Mouse (Mus musculus): ENCODE data around the gene Zan. TPM values are rescaled to one million over a fixed set of nuclear protein-coding genes. Genes with fewer than 3 reads are reported as not detected.
A peak's percentile ranks its signal among the peaks of the same experiment; 100 is the strongest.

Gene Zan
- polyA plus RNA-seq, 1 experiment from 2014 or later, result 0.11 TPM

DNA sequence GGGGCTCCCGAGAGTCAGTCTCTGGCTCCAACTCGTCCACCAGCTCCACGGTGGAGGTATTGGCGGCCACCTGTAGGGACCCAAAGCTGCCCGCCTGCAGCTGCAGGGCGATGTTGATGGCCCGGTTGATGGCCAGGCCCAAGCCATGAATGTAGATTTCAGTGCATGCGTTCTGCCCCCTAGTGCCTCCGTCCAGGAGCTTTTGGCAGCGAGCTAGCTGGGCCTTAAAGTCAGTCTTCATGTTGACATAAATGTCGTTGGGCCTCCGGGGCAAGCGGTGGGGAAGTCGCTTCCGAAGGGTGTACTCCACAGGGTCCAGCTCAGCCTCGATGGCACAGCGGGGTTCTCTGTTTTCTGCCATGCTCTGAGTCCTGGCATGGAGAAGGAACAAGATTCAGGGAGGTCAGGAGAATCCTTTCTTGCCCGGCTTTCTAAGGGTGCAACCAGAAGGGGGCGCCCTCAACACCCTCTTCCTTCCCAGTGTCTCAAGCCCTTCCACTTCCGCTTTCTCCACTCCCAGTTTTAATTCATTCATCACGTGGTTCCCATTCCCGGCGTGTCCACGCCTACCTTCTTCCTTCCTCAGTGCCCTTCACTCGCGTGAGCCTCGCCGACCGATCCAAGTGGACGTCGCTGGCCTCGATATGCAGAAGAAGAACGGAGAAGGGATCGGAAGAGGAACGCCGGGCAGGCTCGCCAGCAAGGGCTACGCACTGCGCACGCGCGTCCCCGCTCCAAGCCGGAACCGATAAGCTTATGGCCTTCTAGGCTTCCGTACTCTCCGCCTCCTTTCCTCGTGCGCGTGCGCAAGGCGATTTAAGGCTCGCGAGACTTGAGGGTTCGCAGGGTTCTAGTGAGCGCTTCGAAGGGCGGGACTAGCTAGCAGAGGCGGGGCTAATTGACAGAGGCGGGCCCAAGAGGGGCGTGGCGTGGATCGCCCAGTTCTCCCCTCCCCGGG, 25.1 kb upstream of the Zan start, which contains the start of gene Pop7:
Gene Pop7 (minus strand): TSS at position 810 of the 958 bp plus-strand sequence.
- peaks cover 18% of the 10 kb centered on the region for H3K4me1 ChIP-seq (ENCODE audit: insufficient read depth, low read length)
- H3K9ac ChIP-seq (replicated peaks; ENCODE audit: low read length), result peak within 1 kb of the TSS; percentile 90
- peak within 1 kb of the TSS; percentile 99 for H3K27ac ChIP-seq (ENCODE audit: low read length)
- H3K4me2 ChIP-seq (replicated peaks; ENCODE audit: low read depth, low read length), result peak within 1 kb of the TSS; percentile 70
- no peaks in the 10 kb centered on the region for H3K9me3 ChIP-seq (ENCODE audit: low read length)
- under 1% methylated on average over 64 of the region's 64 CpGs for WGBS
- H3K27me3 ChIP-seq (ENCODE audit: insufficient read depth, low read length), result no peaks in the 10 kb centered on the region
- peak; percentile 94 for ATAC-seq (ENCODE audit: low FRiP score, low TSS enrichment)
- H3K36me3 ChIP-seq (ENCODE audit: insufficient read depth, low read length), result peaks cover 8% of the 10 kb centered on the region; the same call in 1 of the 2 replicates
- peak within 1 kb of the TSS; percentile 79 for H3K4me3 ChIP-seq (ENCODE audit: low read length)

GRCm38 (mm10) chr5:137500186-137500585, 23.3 kb upstream of the Zan start:
- ATAC-seq (ENCODE audit: low FRiP score, low TSS enrichment), result no peak
- H3K27ac ChIP-seq (ENCODE audit: low read length), result no peak overlapping the region
- peaks cover 8% of the 10 kb centered on the region; the same call in 1 of the 2 replicates for H3K36me3 ChIP-seq (ENCODE audit: insufficient read depth, low read length)
- no peaks in the 10 kb centered on the region for H3K9me3 ChIP-seq (ENCODE audit: low read length)
- no peak overlapping the region for H3K4me2 ChIP-seq (replicated peaks; ENCODE audit: low read depth, low read length)
- H3K27me3 ChIP-seq (ENCODE audit: insufficient read depth, low read length), result no peaks in the 10 kb centered on the region
- H3K4me1 ChIP-seq (ENCODE audit: insufficient read depth, low read length), result peaks cover 18% of the 10 kb centered on the region
- WGBS, result 91% methylated on average over 7 of the region's 7 CpGs
- H3K9ac ChIP-seq (replicated peaks; ENCODE audit: low read length), result no peak overlapping the region
- no peak overlapping the region for H3K4me3 ChIP-seq (ENCODE audit: low read length)

GRCm38 (mm10) chr5:137493831-137494230, 17.0 kb upstream of the Zan start:
- 50% methylated on average over 13 of the region's 13 CpGs for WGBS
- no peak overlapping the region for H3K27ac ChIP-seq (ENCODE audit: low read length)
- no peaks in the 10 kb centered on the region for H3K36me3 ChIP-seq (ENCODE audit: insufficient read depth, low read length)
- no peak overlapping the region for H3K4me2 ChIP-seq (replicated peaks; ENCODE audit: low read depth, low read length)
- H3K9me3 ChIP-seq (ENCODE audit: low read length), result no peaks in the 10 kb centered on the region
- no peak overlapping the region for H3K4me3 ChIP-seq (ENCODE audit: low read length)
- H3K9ac ChIP-seq (replicated peaks; ENCODE audit: low read length), result no peak overlapping the region
- no peaks in the 10 kb centered on the region for H3K27me3 ChIP-seq (ENCODE audit: insufficient read depth, low read length)
- no peak for ATAC-seq (ENCODE audit: low FRiP score, low TSS enrichment)
- H3K4me1 ChIP-seq (ENCODE audit: insufficient read depth, low read length), result peaks cover 5% of the 10 kb centered on the region; the same call in 1 of the 2 replicates

DNA sequence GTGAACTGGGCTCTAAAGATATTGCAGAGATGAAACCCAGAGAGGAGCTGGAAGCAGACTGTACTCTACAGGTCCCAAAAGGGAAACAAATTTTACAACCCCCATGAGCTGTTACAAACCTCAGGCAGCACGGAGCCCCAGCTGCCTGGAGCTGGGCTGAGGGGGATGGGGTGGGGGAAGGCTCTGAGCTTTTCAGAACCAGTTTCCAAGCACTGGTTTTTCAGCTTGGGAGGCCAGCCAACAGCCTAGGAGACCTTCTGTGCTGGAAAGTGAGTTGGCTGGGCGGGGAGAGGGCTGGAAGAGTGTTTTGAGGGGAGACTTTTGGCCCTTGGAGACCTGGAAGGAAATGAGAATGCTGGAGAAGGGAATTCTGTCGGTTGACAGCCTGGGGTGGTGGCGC, 14.7 kb upstream of the Zan start:
- H3K27ac ChIP-seq (ENCODE audit: low read length), result no peak overlapping the region
- H3K4me3 ChIP-seq (ENCODE audit: low read length), result no peak overlapping the region
- 35% methylated on average over 4 of the region's 4 CpGs for WGBS
- ATAC-seq (ENCODE audit: low FRiP score, low TSS enrichment), result peak; percentile 54; the same call in 1 of the 2 replicates
- H3K9ac ChIP-seq (replicated peaks; ENCODE audit: low read length), result no peak overlapping the region; the same call in 1 of the 2 replicates
- H3K4me1 ChIP-seq (ENCODE audit: insufficient read depth, low read length), result peaks cover 5% of the 10 kb centered on the region; the same call in 1 of the 2 replicates
- H3K27me3 ChIP-seq (ENCODE audit: insufficient read depth, low read length), result peaks cover 2% of the 10 kb centered on the region; the same call in 1 of the 2 replicates
- no peaks in the 10 kb centered on the region for H3K36me3 ChIP-seq (ENCODE audit: insufficient read depth, low read length)
- H3K4me2 ChIP-seq (replicated peaks; ENCODE audit: low read depth, low read length), result no peak overlapping the region
- H3K9me3 ChIP-seq (ENCODE audit: low read length), result no peaks in the 10 kb centered on the region

- WGBS, result 90% methylated on average over 7 of the region's 7 CpGs
- no peaks in the 10 kb centered on the region for H3K9me3 ChIP-seq (ENCODE audit: low read length)
- no peak for ATAC-seq (ENCODE audit: low FRiP score, low TSS enrichment)
- H3K4me2 ChIP-seq (replicated peaks; ENCODE audit: low read depth, low read length), result no peak overlapping the region
- H3K4me1 ChIP-seq (ENCODE audit: insufficient read depth, low read length), result peaks cover 12% of the 10 kb centered on the region; the same call in 1 of the 2 replicates
- no peak overlapping the region for H3K4me3 ChIP-seq (ENCODE audit: low read length)
- no peak overlapping the region for H3K9ac ChIP-seq (replicated peaks; ENCODE audit: low read length)
- H3K27ac ChIP-seq (ENCODE audit: low read length), result no peak overlapping the region
- H3K27me3 ChIP-seq (ENCODE audit: insufficient read depth, low read length), result peaks cover 16% of the 10 kb centered on the region; the same call in 1 of the 2 replicates
- H3K36me3 ChIP-seq (ENCODE audit: insufficient read depth, low read length), result no peaks in the 10 kb centered on the region
Measured at GRCm38 (mm10) chr5:137487616-137488015, 10.8 kb upstream of the Zan start.

- Histone ChIP-seq H3K27me3 (ENCODE audit: insufficient read depth, low read length) (peaks cover 16% of the 10 kb centered on the region; the same call in 1 of the 2 replicates), H3K4me1 (ENCODE audit: insufficient read depth, low read length) (peaks cover 7% of the 10 kb centered on the region; the same call in 1 of the 2 replicates), H3K9ac (replicated peaks; ENCODE audit: low read length) (peak overlapping the region; percentile 49), H3K27ac (ENCODE audit: low read length) (no peak overlapping the region), H3K4me2 (replicated peaks; ENCODE audit: low read depth, low read length) (peak overlapping the region; percentile 56), H3K4me3 (ENCODE audit: low read length) (peak overlapping the region; percentile 36), H3K36me3 (ENCODE audit: insufficient read depth, low read length) (no peaks in the 10 kb centered on the region), H3K9me3 (ENCODE audit: low read length) (no peaks in the 10 kb centered on the region)
- 2% methylated on average over 14 of the region's 17 CpGs for WGBS
- ATAC-seq (ENCODE audit: low FRiP score, low TSS enrichment), result peak; percentile 36; the same call in 1 of the 2 replicates
Measured at GRCm38 (mm10) chr5:137485851-137486155, 8.9 kb upstream of the Zan start.

- H3K4me2 ChIP-seq (replicated peaks; ENCODE audit: low read depth, low read length), result peak overlapping the region; percentile 56
- peak overlapping the region; percentile 49 for H3K9ac ChIP-seq (replicated peaks; ENCODE audit: low read length)
- 0 out of 2 replicates have a peak, but pooled peaks have one; percentile 12 for ATAC-seq (ENCODE audit: low FRiP score, low TSS enrichment)
- no peak overlapping the region for H3K27ac ChIP-seq (ENCODE audit: low read length)
- H3K36me3 ChIP-seq (ENCODE audit: insufficient read depth, low read length), result no peaks in the 10 kb centered on the region
- peaks cover 7% of the 10 kb centered on the region; the same call in 1 of the 2 replicates for H3K4me1 ChIP-seq (ENCODE audit: insufficient read depth, low read length)
- peaks cover 16% of the 10 kb centered on the region; the same call in 1 of the 2 replicates for H3K27me3 ChIP-seq (ENCODE audit: insufficient read depth, low read length)
- WGBS, result 8% methylated on average over 30 of the region's 30 CpGs
- no peaks in the 10 kb centered on the region for H3K9me3 ChIP-seq (ENCODE audit: low read length)
- peak overlapping the region; percentile 36 for H3K4me3 ChIP-seq (ENCODE audit: low read length)
Measured at GRCm38 (mm10) chr5:137485071-137485850, 8.4 kb upstream of the Zan start.

DNA sequence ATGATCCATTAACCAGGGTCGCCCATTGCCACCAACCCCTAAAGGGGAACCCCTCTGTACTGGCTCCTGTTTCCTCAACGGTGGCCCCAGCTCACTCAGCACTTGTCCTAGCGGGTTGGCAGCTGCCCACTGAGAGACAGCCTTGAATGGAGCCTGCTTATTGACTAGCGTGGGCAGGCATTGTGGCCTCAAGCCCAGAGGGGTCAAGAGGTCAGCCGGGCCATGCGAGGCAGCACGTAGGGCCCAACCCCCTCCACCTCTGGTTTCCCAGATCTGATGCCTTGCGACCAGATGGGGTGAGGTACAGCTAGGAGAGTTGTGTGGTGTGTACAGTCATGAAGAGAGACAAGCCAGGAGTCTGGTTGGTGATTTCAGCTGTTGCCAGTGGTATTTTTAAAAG, 5.0 kb upstream of the Zan start:
- 46% methylated on average over 8 of the region's 8 CpGs for WGBS
- Histone ChIP-seq H3K9ac (replicated peaks; ENCODE audit: low read length) (no peak overlapping the region), H3K27ac (ENCODE audit: low read length) (no peak overlapping the region), H3K4me2 (replicated peaks; ENCODE audit: low read depth, low read length) (no peak overlapping the region), H3K4me3 (ENCODE audit: low read length) (no peak overlapping the region), H3K4me1 (ENCODE audit: insufficient read depth, low read length) (peaks cover 7% of the 10 kb centered on the region; the same call in 1 of the 2 replicates), H3K36me3 (ENCODE audit: insufficient read depth, low read length) (no peaks in the 10 kb centered on the region), H3K9me3 (ENCODE audit: low read length) (no peaks in the 10 kb centered on the region), H3K27me3 (ENCODE audit: insufficient read depth, low read length) (peaks cover 16% of the 10 kb centered on the region; the same call in 1 of the 2 replicates)
- ATAC-seq (ENCODE audit: low FRiP score, low TSS enrichment), result 0 out of 2 replicates have a peak, but pooled peaks have one; percentile 25

DNA sequence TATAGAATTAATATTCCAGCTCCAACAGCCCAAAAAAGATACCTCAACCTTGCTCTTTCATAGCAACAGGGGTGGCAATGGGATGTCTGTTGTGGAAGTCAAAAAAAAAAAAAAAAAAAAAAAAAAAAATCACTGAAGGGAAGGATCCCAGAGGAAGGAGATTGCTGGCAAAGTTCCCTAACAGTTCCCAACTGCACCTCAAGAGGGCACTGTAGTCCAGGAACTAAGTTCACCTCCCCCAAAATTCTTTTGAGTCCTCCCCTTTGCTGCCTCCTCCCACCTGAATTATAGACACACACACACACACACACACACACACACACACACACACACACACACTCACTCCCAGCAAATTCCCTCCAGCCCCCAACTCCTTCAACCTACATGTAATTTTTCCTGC, 4.3 kb upstream of the Zan start:
- no peak for ATAC-seq (ENCODE audit: low FRiP score, low TSS enrichment)
- H3K36me3 ChIP-seq (ENCODE audit: insufficient read depth, low read length), result no peaks in the 10 kb centered on the region
- H3K9me3 ChIP-seq (ENCODE audit: low read length), result no peaks in the 10 kb centered on the region
- no peak overlapping the region for H3K4me3 ChIP-seq (ENCODE audit: low read length)
- H3K27ac ChIP-seq (ENCODE audit: low read length), result no peak overlapping the region
- peaks cover 7% of the 10 kb centered on the region; the same call in 1 of the 2 replicates for H3K4me1 ChIP-seq (ENCODE audit: insufficient read depth, low read length)
- H3K9ac ChIP-seq (replicated peaks; ENCODE audit: low read length), result no peak overlapping the region
- no peak overlapping the region for H3K4me2 ChIP-seq (replicated peaks; ENCODE audit: low read depth, low read length)
- H3K27me3 ChIP-seq (ENCODE audit: insufficient read depth, low read length), result peaks cover 10% of the 10 kb centered on the region; the same call in 1 of the 2 replicates

All from kidney, embryonic 16.5 days (tissue).